Mouse (Mus musculus) myocyte (in vitro differentiated cells): ENCODE measurements around the gene Emc10. TPM values are rescaled to one million over a fixed set of nuclear protein-coding genes. Genes with fewer than 3 reads are reported as not detected.

Experiments used
- H3K27me3 ChIP-seq: one replicate; pipeline ENCODE4 v1.6.1; 2011; ENCODE audit not compliant: control insufficient read depth, insufficient read depth, insufficient read length
- H3K36me3 ChIP-seq: one replicate; pipeline ENCODE4 v1.6.1; 2011; ENCODE audit not compliant: control insufficient read depth, insufficient read depth
- H3K4me2 ChIP-seq: one replicate; pipeline ENCODE4 v1.6.1; 2011; ENCODE audit warnings: low read depth, control low read depth
- H3K4me3 ChIP-seq: one replicate; pipeline ENCODE4 v1.5.1; 2011; ENCODE audit warnings: mild to moderate bottlenecking, control low read depth, moderate library complexity
- H3K79me2 ChIP-seq: one replicate; pipeline ENCODE4 v1.6.1; 2011; ENCODE audit not compliant: control insufficient read depth, insufficient read depth
- H3ac ChIP-seq: one replicate; pipeline ENCODE4 v1.6.1; 2011; ENCODE audit not compliant: control insufficient read depth, insufficient read length
- CEBPB ChIP-seq: IDR thresholded peaks from 2 replicates; pipeline ENCODE4 v1.6.1; 2011; ENCODE audit warnings: mild to moderate bottlenecking, moderate library complexity; ENCODE audit not compliant: poor library complexity, insufficient read depth, severe bottlenecking
- E2F4 ChIP-seq: IDR thresholded peaks from one replicate; pipeline ENCODE4 v1.6.1; 2011; ENCODE audit warnings: mild to moderate bottlenecking, control low read depth, moderate library complexity; ENCODE audit not compliant: insufficient read depth
- MAX ChIP-seq: IDR thresholded peaks from one replicate; pipeline ENCODE4 v1.6.1; 2011; ENCODE audit warnings: low read depth, mild to moderate bottlenecking, control low read depth
- MYOD1 ChIP-seq, 3 experiments: IDR thresholded peaks; one replicate each; pipeline ENCODE4 v1.6.1; 2011; ENCODE audit warnings: control low read depth in 2 of 3, low read depth in 2 of 3, mild to moderate bottlenecking in 2 of 3, moderate library complexity in 1 of 3; ENCODE audit not compliant: insufficient read length in 2 of 3, control insufficient read depth in 1 of 3
- MYOG ChIP-seq, 3 experiments: IDR thresholded peaks; one replicate each; pipeline ENCODE4 v1.6.1; 2011; ENCODE audit warnings: control low read depth in 2 of 3, low read depth in 2 of 3, mild to moderate bottlenecking in 2 of 3; ENCODE audit not compliant: insufficient read length in 2 of 3, control insufficient read depth in 1 of 3, insufficient read depth in 1 of 3
- POLR2A ChIP-seq: IDR thresholded peaks from one replicate; pipeline ENCODE4 v1.6.1; 2011; ENCODE audit warnings: low read depth, mild to moderate bottlenecking, control low read depth, moderate library complexity; ENCODE audit not compliant: insufficient read length
- POLR2AphosphoS2 ChIP-seq: IDR thresholded peaks from one replicate; pipeline ENCODE4 v1.6.1; 2011; ENCODE audit warnings: low read depth, control low read depth; ENCODE audit not compliant: insufficient read length
- REST ChIP-seq: IDR thresholded peaks from one replicate; pipeline ENCODE4 v1.6.1; 2011; ENCODE audit warnings: mild to moderate bottlenecking, control low read depth, moderate library complexity; ENCODE audit not compliant: insufficient read depth, insufficient read length
- SRF ChIP-seq: IDR thresholded peaks from one replicate; pipeline ENCODE4 v1.6.1; 2011; ENCODE audit warnings: low read depth; ENCODE audit not compliant: control insufficient read depth, insufficient read length
- TCF12 ChIP-seq: IDR thresholded peaks from one replicate; pipeline ENCODE4 v1.6.1; 2011; ENCODE audit warnings: mild to moderate bottlenecking, control low read depth; ENCODE audit not compliant: poor library complexity, insufficient read depth, severe bottlenecking
- TCF3 ChIP-seq: IDR thresholded peaks from one replicate; pipeline ENCODE4 v1.6.1; 2011; ENCODE audit warnings: low read depth, control low read depth; ENCODE audit not compliant: insufficient read length
- USF1 ChIP-seq: IDR thresholded peaks from one replicate; pipeline ENCODE4 v1.6.1; 2011; ENCODE audit warnings: low read depth, mild to moderate bottlenecking, control low read depth, moderate library complexity
- polyA plus RNA-seq: library from polyadenylated mRNA; unstranded; fragments of >200 nt; fragmentation: generic; extraction: Trizol; gene quantifications from one replicate; pipeline ENCODE4 v1.2.1, GENCODE M21; 2012; ENCODE audit warnings: missing spikeins

Gene Emc10
- polyA plus RNA-seq, 1 experiment, result 98.2 TPM

DNA sequence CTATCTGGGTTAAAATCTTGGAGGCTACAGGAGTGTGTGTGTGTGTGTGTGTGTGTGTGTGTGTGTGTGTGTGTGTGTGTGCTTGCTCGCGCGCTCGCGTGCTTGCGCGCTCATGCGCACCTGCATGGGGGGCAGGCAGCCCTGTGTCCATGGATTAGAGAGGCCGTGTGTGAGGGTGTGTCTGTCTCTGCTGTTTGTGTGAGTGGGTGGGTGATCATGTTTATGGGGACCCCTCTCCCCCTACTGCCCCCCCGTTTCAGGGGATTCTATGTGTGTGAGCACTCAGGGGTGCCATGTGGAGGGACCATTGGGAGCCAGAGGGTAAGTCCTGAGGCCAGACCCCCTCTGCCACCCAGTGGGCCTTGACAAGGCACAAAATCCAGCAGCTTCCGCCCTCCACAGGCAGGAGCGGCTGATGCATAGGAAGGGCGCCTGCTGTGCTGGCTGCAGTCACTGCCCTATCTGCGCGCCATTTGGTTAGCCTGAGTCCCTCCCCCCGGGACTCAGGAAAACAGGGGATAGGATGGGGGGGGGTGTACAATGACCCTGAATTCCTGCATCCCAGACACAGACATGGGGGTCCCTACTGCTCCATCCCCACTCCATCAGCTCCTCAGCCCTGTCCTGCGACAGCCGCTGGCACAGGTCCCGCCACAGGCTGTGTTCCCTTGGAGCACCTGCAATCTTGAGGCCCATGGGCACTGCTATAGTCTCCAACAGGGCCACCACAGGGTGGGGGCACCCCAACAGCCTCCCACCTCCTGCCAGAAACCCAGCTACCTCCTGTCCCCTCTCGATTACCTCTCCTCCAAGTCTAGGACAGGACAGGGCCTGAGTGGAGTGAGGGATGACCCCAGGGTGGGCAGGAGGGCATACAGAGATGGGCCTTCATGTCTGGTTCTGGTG lies 52.8 kb downstream of the Emc10 start:
- no peaks in the 10 kb centered on the region for H3K79me2 ChIP-seq
- H3K4me2 ChIP-seq, result no peak overlapping the region
- no peak overlapping the region for H3ac ChIP-seq
- peaks cover 85% of the 10 kb centered on the region for H3K27me3 ChIP-seq
- H3K4me3 ChIP-seq, result no peak overlapping the region
- no peaks in the 10 kb centered on the region for H3K36me3 ChIP-seq
- no peak for TF ChIP-seq USF1
- TF ChIP-seq E2F4, result no peak
- no peak for TF ChIP-seq MAX
- TF ChIP-seq MYOD1 (IDR thresholded peaks at IDR 0.05; ENCODE audit: control insufficient read depth in 1 of 3, insufficient read length in 2 of 3, low read depth in 2 of 3), result no peak
- TF ChIP-seq MYOG (IDR thresholded peaks at IDR 0.05; ENCODE audit: control insufficient read depth in 1 of 3, insufficient read depth in 1 of 3, insufficient read length in 2 of 3, low read depth in 2 of 3), result no peak
- no peak for TF ChIP-seq TCF3
- TF ChIP-seq SRF, result no peak
- no peak for TF ChIP-seq REST
- no peak for TF ChIP-seq CEBPB
- no peak for TF ChIP-seq POLR2A
- no peak for TF ChIP-seq TCF12
- TF ChIP-seq POLR2AphosphoS2, result no peak

DNA sequence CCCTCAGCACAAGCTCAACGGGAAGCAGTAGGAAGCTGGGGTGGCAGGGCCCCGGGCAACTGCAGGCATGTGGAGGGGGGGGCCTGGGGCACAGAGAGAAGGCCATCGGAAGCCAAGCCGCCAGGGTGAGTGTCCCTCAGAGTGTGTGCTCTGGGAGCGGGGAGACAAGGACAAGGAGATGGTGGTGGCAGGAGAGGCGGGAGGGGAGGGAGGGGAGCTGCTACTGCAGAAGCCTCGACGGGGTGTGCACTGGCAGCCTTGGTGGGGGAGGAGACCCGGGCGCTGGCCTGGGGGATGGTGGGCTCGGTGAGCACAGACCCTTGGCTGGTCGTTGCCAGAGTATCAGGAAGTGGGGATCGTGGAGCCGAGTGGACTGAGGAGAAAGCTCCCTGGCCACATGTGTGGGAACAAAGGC lies 53.9 kb downstream of the Emc10 start:
- Histone ChIP-seq H3ac (no peak overlapping the region), H3K4me2 (no peak overlapping the region), H3K79me2 (no peaks in the 10 kb centered on the region), H3K27me3 (peaks cover 76% of the 10 kb centered on the region), H3K36me3 (no peaks in the 10 kb centered on the region), H3K4me3 (no peak overlapping the region)
- TF ChIP-seq MYOG (IDR thresholded peaks at IDR 0.05; ENCODE audit: control insufficient read depth in 1 of 3, insufficient read depth in 1 of 3, insufficient read length in 2 of 3, low read depth in 2 of 3) (no peak), TCF12 (no peak), USF1 (no peak), MYOD1 (IDR thresholded peaks at IDR 0.05; ENCODE audit: control insufficient read depth in 1 of 3, insufficient read length in 2 of 3, low read depth in 2 of 3) (no peak), POLR2A (no peak), TCF3 (no peak), E2F4 (no peak), SRF (no peak)

DNA sequence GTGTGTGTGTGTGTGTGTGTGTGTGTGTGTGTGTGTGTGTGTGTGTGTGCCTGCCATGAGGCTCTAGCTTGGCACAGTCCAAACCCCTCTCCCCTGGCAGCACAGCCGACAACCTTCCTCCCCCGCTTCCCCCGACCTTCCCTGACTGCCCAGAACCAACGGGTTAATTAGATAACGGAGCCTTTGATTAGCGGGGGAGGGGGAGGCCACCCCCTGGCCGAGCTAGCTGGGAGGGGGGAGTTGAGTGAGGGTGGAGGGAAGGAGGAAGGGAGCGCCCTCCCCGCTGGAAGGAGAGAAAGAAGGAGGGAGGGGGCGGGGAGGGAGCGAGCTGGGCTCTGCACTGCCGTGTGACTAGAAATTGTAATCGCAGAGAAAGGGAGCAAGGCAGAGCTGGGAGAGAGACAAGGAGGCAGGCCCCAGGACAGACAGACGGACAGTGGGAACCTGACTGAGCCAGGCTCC lies 54.6 kb downstream of the Emc10 start:
- TF ChIP-seq USF1, result no peak
- Histone ChIP-seq H3K4me3 (no peak overlapping the region), H3K27me3 (peaks cover 76% of the 10 kb centered on the region)

DNA sequence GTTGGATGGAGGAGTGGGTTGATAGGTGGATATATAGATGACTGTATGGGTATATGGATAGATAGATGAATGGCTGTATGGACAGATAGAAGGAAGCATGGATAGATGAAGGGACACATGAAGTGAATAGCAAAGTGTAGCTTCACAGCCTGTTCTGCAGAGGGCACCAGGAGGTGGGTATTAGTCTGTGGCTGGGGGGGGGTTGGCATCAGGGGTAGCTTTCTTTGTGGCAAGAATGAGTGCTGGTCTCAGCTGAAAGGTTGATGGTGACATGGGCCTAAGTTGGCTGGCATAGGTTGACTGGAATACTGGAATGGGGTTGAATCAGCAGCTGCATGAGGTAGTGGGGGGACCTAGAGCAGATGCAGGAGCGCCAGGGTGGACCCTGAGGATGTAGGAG lies 55.1 kb downstream of the Emc10 start:
- no peaks in the 10 kb centered on the region for H3K36me3 ChIP-seq
- no peak overlapping the region for H3ac ChIP-seq
- H3K4me3 ChIP-seq, result no peak overlapping the region
- no peak for TF ChIP-seq MAX
- TF ChIP-seq TCF3, result no peak
- TF ChIP-seq MYOD1 (IDR thresholded peaks at IDR 0.05; ENCODE audit: control insufficient read depth in 1 of 3, insufficient read length in 2 of 3, low read depth in 2 of 3), result no peak
- TF ChIP-seq USF1, result no peak
- TF ChIP-seq CEBPB, result no peak
- no peak for TF ChIP-seq POLR2AphosphoS2
- TF ChIP-seq REST, result no peak
- no peak for TF ChIP-seq SRF
- no peak for TF ChIP-seq MYOG (IDR thresholded peaks at IDR 0.05; ENCODE audit: control insufficient read depth in 1 of 3, insufficient read depth in 1 of 3, insufficient read length in 2 of 3, low read depth in 2 of 3)
- TF ChIP-seq POLR2A, result no peak
- no peak for TF ChIP-seq TCF12
- TF ChIP-seq E2F4, result no peak
- no peak overlapping the region for H3K4me2 ChIP-seq
- H3K79me2 ChIP-seq, result no peaks in the 10 kb centered on the region
- H3K27me3 ChIP-seq, result peaks cover 71% of the 10 kb centered on the region

More for the DNA sequence above, 54.6 kb downstream of the Emc10 start:
- H3ac ChIP-seq, result no peak overlapping the region
- no peak overlapping the region for H3K4me2 ChIP-seq
- no peaks in the 10 kb centered on the region for H3K79me2 ChIP-seq
- no peaks in the 10 kb centered on the region for H3K36me3 ChIP-seq

DNA sequence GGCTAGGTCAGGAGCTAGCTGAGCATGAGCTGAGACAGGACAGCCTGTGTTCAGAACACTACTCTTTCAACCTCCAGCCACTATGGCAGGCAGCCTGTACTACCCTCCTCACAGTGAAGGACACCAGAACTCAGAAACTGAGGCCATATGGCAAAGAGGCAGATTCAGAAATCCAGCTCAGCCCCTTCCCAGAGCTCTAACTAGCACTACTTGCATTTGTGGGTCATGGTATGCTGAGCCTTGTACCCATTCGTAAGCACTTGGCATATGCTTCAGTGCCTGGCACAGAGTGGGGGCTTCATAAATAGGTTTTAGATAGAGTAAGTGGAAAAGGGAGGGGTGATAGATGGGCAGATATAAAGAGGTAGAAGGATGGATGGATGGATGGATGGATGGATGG lies 55.9 kb downstream of the Emc10 start:
- Histone ChIP-seq H3K27me3 (peaks cover 72% of the 10 kb centered on the region), H3K4me2 (no peak overlapping the region), H3ac (no peak overlapping the region), H3K36me3 (no peaks in the 10 kb centered on the region), H3K4me3 (no peak overlapping the region), H3K79me2 (no peaks in the 10 kb centered on the region)
- no peak for TF ChIP-seq SRF
- TF ChIP-seq MYOD1 (IDR thresholded peaks at IDR 0.05; ENCODE audit: control insufficient read depth in 1 of 3, insufficient read length in 2 of 3, low read depth in 2 of 3), result no peak
- TF ChIP-seq POLR2A, result no peak

Other genes with a start within 250 kb of the Emc10 start
- gene 1700028J19Rik, start 249.8 kb downstream of the Emc10 start, polyA plus RNA-seq, result 0.62 TPM
- 40.9 TPM for gene 2410002F23Rik, start 249.8 kb downstream of the Emc10 start, polyA plus RNA-seq
- gene Acp4, start 239.2 kb downstream of the Emc10 start, polyA plus RNA-seq, result 0.06 TPM
- not detected for gene Gm15517, start 235.1 kb downstream of the Emc10 start, polyA plus RNA-seq
- 0.60 TPM for gene Clec11a, start 189.6 kb downstream of the Emc10 start, polyA plus RNA-seq
- gene Shank1, start 186.3 kb downstream of the Emc10 start, polyA plus RNA-seq, result 0.10 TPM
- not detected for gene Syt3, start 112.4 kb downstream of the Emc10 start, polyA plus RNA-seq
- not detected for gene 1700008O03Rik, start 110.7 kb downstream of the Emc10 start, polyA plus RNA-seq
- not detected for gene Lrrc4b, start 67.5 kb downstream of the Emc10 start, polyA plus RNA-seq
- not detected for gene Aspdh, start 31.1 kb downstream of the Emc10 start, polyA plus RNA-seq
- gene Josd2, start 28.5 kb downstream of the Emc10 start, polyA plus RNA-seq, result 233 TPM
- gene Fam71e1, start 52 bp upstream of the Emc10 start, polyA plus RNA-seq, result 1.7 TPM
- 4.7 TPM for gene Mybpc2, start 28.1 kb upstream of the Emc10 start, polyA plus RNA-seq
- gene Spib, start 35.5 kb upstream of the Emc10 start, polyA plus RNA-seq, result 0.05 TPM
- 23.9 TPM for gene Pold1, start 52.3 kb upstream of the Emc10 start, polyA plus RNA-seq
- 94.7 TPM for gene Nr1h2, start 57.4 kb upstream of the Emc10 start, polyA plus RNA-seq
- not detected for gene Napsa, start 75.9 kb upstream of the Emc10 start, polyA plus RNA-seq
- gene Kcnc3, start 94.1 kb upstream of the Emc10 start, polyA plus RNA-seq, result 0.92 TPM
- 0.17 TPM for gene Myh14, start 174.3 kb upstream of the Emc10 start, polyA plus RNA-seq
- gene Izumo2, start 212.2 kb upstream of the Emc10 start, polyA plus RNA-seq, result not detected